1 mouse cellular context compared by ENCODE assay signal in the genomic region with DNA sequence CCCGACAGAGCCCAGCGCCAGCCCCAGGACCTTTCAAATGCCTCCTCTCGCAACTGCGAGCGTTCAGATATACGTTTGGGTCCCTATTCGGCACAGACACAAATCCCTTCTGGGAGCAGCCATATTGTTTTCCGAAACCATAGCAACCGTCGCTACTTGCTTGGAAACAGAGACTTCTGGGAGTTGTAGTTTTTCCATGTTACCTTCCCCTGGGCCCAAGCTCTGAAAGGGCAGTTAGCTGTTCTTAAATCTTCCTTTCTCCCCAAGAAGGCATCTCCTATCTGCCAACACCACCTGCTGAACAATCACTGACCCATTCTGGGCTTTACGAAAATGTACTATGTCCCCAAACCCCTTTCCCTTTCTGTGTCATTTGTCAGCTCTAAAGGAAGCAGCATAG.
TF ChIP-seq lines count a peak whose summit lies in the region.

No protein-coding gene starts in this region.

TF ChIP-seq in myocyte, 11 proteins besides CTCF, POLR2A, EP300 and RAD21 (continued from another document):
- no peak for TF ChIP-seq MAX (IDR thresholded peaks at IDR 0.05; ENCODE audit: low read depth)
- TF ChIP-seq MYOD1 (IDR thresholded peaks at IDR 0.05; ENCODE audit: control insufficient read depth in 1 of 3, insufficient read length in 2 of 3, low read depth in 2 of 3): no peak
- no peak for TF ChIP-seq CEBPB (IDR thresholded peaks at IDR 0.05; ENCODE audit: insufficient read depth, poor library complexity, severe bottlenecking)
- no peak for TF ChIP-seq REST (IDR thresholded peaks at IDR 0.05; ENCODE audit: insufficient read depth, insufficient read length)
